Mouse (Mus musculus) ES-Bruce4 (cell line): ENCODE results near the gene Sp2. TPM values are rescaled to one million over a fixed set of nuclear protein-coding genes. Genes with fewer than 3 reads are reported as not detected.

Experiments
- H3K27ac ChIP-seq: 2 replicates; pipeline ENCODE4 v1.5.1; 2012; ENCODE audit warnings: low read length, inconsistent platforms; ENCODE audit not compliant: insufficient read depth
- H3K27me3 ChIP-seq: 2 replicates; pipeline ENCODE4 v1.6.1; 2012; ENCODE audit warnings: mild to moderate bottlenecking, low read length, inconsistent platforms; ENCODE audit not compliant: control insufficient read depth, poor library complexity, insufficient read depth, severe bottlenecking
- H3K36me3 ChIP-seq: 2 replicates; pipeline ENCODE4 v1.6.1; 2012; ENCODE audit warnings: inconsistent platforms, mild to moderate bottlenecking, low read length, moderate library complexity; ENCODE audit not compliant: control insufficient read depth, poor library complexity, insufficient read depth, severe bottlenecking
- H3K4me1 ChIP-seq: one replicate; pipeline ENCODE4 v1.8.1; 2011; ENCODE audit warnings: low read length; ENCODE audit not compliant: control insufficient read depth, insufficient read depth
- H3K4me3 ChIP-seq: 2 replicates; pipeline ENCODE4 v1.5.1; 2011; ENCODE audit warnings: low read depth, mild to moderate bottlenecking, low read length
- H3K9ac ChIP-seq: 2 replicates; pipeline ENCODE4 v1.6.1; 2012; ENCODE audit warnings: low read depth, mild to moderate bottlenecking, inconsistent platforms; ENCODE audit not compliant: poor library complexity, severe bottlenecking
- H3K9me3 ChIP-seq: replicated peaks from 2 replicates; pipeline ENCODE4 v1.6.1; 2012; ENCODE audit warnings: mild to moderate bottlenecking, low read length, inconsistent platforms; ENCODE audit not compliant: control insufficient read depth, poor library complexity, insufficient read depth, severe bottlenecking
- CTCF ChIP-seq: IDR thresholded peaks from one replicate; pipeline ENCODE4 v1.8.1; 2011; ENCODE audit warnings: low read depth, low read length
- EP300 ChIP-seq: IDR thresholded peaks from 2 replicates; pipeline ENCODE4 v1.6.1; 2011; ENCODE audit warnings: low read depth, low read length; ENCODE audit not compliant: insufficient read depth
- POLR2A ChIP-seq: IDR thresholded peaks from one replicate; pipeline ENCODE4 v1.8.1; 2011; ENCODE audit warnings: low read length; ENCODE audit not compliant: insufficient read depth
- polyA plus RNA-seq: library from polyadenylated mRNA; stranded (reverse); fragments of >200 nt; gene quantifications from 2 replicates; pipeline ENCODE4 v1.2.4, GENCODE M21; 2011; ENCODE audit warnings: low read depth; ENCODE audit not compliant: missing spikeins, insufficient read depth, insufficient read length

Gene Sp2
- polyA plus RNA-seq, 1 experiment: 29.0 TPM

GRCm38 (mm10) chr11:96933562-96934276 lies 49.0 kb downstream of the Sp2 start:
- Histone ChIP-seq H3K27me3 (no peaks in the 10 kb centered on the region), H3K9ac (no peak overlapping the region), H3K9me3 (no peaks in the 10 kb centered on the region), H3K36me3 (no peaks in the 10 kb centered on the region), H3K4me1 (peaks cover 5% of the 10 kb centered on the region), H3K27ac (no peak overlapping the region), H3K4me3 (no peak overlapping the region)
- no peak for TF ChIP-seq POLR2A
- no peak for TF ChIP-seq EP300
- no peak for TF ChIP-seq CTCF

GRCm38 (mm10) chr11:96931327-96932062 lies 51.3 kb downstream of the Sp2 start:
- Histone ChIP-seq H3K9me3 (no peaks in the 10 kb centered on the region), H3K27ac (0 out of 2 replicates have a peak overlapping the region, but pooled peaks have one; percentile 0), H3K9ac (peak overlapping the region; percentile 38), H3K4me1 (peaks cover 5% of the 10 kb centered on the region), H3K36me3 (no peaks in the 10 kb centered on the region), H3K27me3 (no peaks in the 10 kb centered on the region), H3K4me3 (peak overlapping the region; percentile 39)
- TF ChIP-seq POLR2A (no peak), EP300 (no peak)

- Histone ChIP-seq H3K36me3 (no peaks in the 10 kb centered on the region), H3K27me3 (no peaks in the 10 kb centered on the region), H3K9me3 (no peaks in the 10 kb centered on the region), H3K4me3 (peak overlapping the region; percentile 10), H3K27ac (no peak overlapping the region), H3K4me1 (peaks cover 5% of the 10 kb centered on the region), H3K9ac (no peak overlapping the region)
- TF ChIP-seq EP300 (no peak), POLR2A (no peak), CTCF (no peak)
Measured at GRCm38 (mm10) chr11:96929766-96930331, 52.9 kb downstream of the Sp2 start.

- Histone ChIP-seq H3K4me1 (peaks cover 5% of the 10 kb centered on the region), H3K9me3 (no peaks in the 10 kb centered on the region), H3K9ac (peak overlapping the region; percentile 24; the same call in 1 of the 2 replicates), H3K36me3 (no peaks in the 10 kb centered on the region), H3K27me3 (no peaks in the 10 kb centered on the region), H3K4me3 (peak overlapping the region; percentile 55), H3K27ac (peak overlapping the region; percentile 58)
- peak; percentile 89 for TF ChIP-seq EP300
- TF ChIP-seq CTCF: no peak
- TF ChIP-seq POLR2A: peak; percentile 33
Measured at GRCm38 (mm10) chr11:96929096-96929765, 53.5 kb downstream of the Sp2 start.

GRCm38 (mm10) chr11:96928691-96929090 lies 54.1 kb downstream of the Sp2 start:
- H3K27ac ChIP-seq: peak overlapping the region; percentile 58
- H3K36me3 ChIP-seq: no peaks in the 10 kb centered on the region
- no peak for TF ChIP-seq EP300
- no peak for TF ChIP-seq POLR2A
- no peak for TF ChIP-seq CTCF
- H3K4me1 ChIP-seq: peaks cover 2% of the 10 kb centered on the region
- no peaks in the 10 kb centered on the region for H3K9me3 ChIP-seq
- H3K4me3 ChIP-seq: peak overlapping the region; percentile 36
- H3K27me3 ChIP-seq: no peaks in the 10 kb centered on the region
- peak overlapping the region; percentile 24; the same call in 1 of the 2 replicates for H3K9ac ChIP-seq
